Mouse (Mus musculus) midbrain, postnatal 0 days (tissue): ENCODE data around the gene Hus1. TPM values are rescaled to one million over a fixed set of nuclear protein-coding genes. Genes with fewer than 3 reads are reported as not detected.
A peak's percentile ranks its signal among the peaks of the same experiment; 100 is the strongest.

Experiments used
- ATAC-seq: fragments of 200-750 bp; cut with Nextera tagmentation; 2 replicates; pipeline ENCODE4 v1.8.0; 2017; ENCODE audit warnings: moderate number of reproducible peaks, mild to moderate bottlenecking, moderate TSS enrichment, moderate library complexity; ENCODE audit not compliant: low FRiP score
- DNase-seq: peaks from one replicate; pipeline ENCODE4 v3.0.0-alpha.2; 2015; ENCODE audit warnings: low spot score
- H3K27ac ChIP-seq: fragments of 300-500 bp; sonication (generic); 2 replicates; pipeline ENCODE4 v1.5.1; 2014; ENCODE audit warnings: low read depth, mild to moderate bottlenecking, low read length, mixed read lengths
- H3K27me3 ChIP-seq: fragments of 300-500 bp; sonication (generic); 2 replicates; pipeline ENCODE4 v1.6.1; 2014; ENCODE audit warnings: low read length, control low read depth, mixed read lengths; ENCODE audit not compliant: insufficient read depth
- H3K36me3 ChIP-seq: fragments of 300-500 bp; sonication (generic); 2 replicates; pipeline ENCODE4 v1.6.1; 2014; ENCODE audit warnings: low read length, control low read depth, mixed read lengths; ENCODE audit not compliant: insufficient read depth
- H3K4me1 ChIP-seq: fragments of 300-500 bp; sonication (generic); 2 replicates; pipeline ENCODE4 v1.6.1; 2014; ENCODE audit warnings: mild to moderate bottlenecking, control low read depth, antibody characterized with exemption, low read length, mixed read lengths; ENCODE audit not compliant: insufficient read depth
- H3K4me2 ChIP-seq: fragments of 300-500 bp; sonication (generic); 2 replicates; pipeline ENCODE4 v1.6.1; 2014; ENCODE audit warnings: low read depth, mild to moderate bottlenecking, low read length, mixed read lengths; ENCODE audit not compliant: poor library complexity, severe bottlenecking
- H3K4me3 ChIP-seq: fragments of 300-500 bp; sonication (generic); 2 replicates; pipeline ENCODE4 v1.5.1; 2014; ENCODE audit warnings: low read depth, mild to moderate bottlenecking, low read length, moderate library complexity
- H3K9ac ChIP-seq: fragments of 300-500 bp; sonication (generic); replicated peaks from 2 replicates; pipeline ENCODE4 v1.6.1; 2014; ENCODE audit warnings: mild to moderate bottlenecking, low read length, moderate library complexity, mixed read lengths; ENCODE audit not compliant: poor library complexity, severe bottlenecking
- H3K9me3 ChIP-seq: fragments of 300-500 bp; sonication (generic); 2 replicates; pipeline ENCODE4 v1.6.1; 2016; ENCODE audit warnings: low read length, control low read depth
- CTCF ChIP-seq: IDR thresholded peaks from 2 replicates; pipeline ENCODE4 v1.5.1; 2016; ENCODE audit warnings: antibody characterized with exemption, mild to moderate bottlenecking
- WGBS: fragments of 180-500 bp; shearing (Covaris S2); extraction: QIAGEN DNeasy Blood & Tissue Kit; methylation state at CpG from one replicate; pipeline ENCODE4 v1.1.7; 2014; 5-methylcytosine and 5-hydroxymethylcytosine counted together
- polyA plus RNA-seq: library from polyadenylated mRNA; unstranded; fragments of >200 nt; fragmentation: Nextera tagmentation; extraction: Ambion mirVana; gene quantifications from 2 replicates; pipeline ENCODE4 v1.2.1, GENCODE M21; 2015
- total RNA-seq: library from RNA; depleted of rRNA; stranded (reverse); fragments of >200 nt; gene quantifications from 2 replicates; pipeline ENCODE4 v1.2.3, GENCODE M21; 2014; rRNA removed

Gene Hus1
- total RNA-seq (17.0 and 18.9 TPM in 2 replicates), polyA plus RNA-seq (7.2 and 8.7 TPM in 2 replicates)

DNA sequence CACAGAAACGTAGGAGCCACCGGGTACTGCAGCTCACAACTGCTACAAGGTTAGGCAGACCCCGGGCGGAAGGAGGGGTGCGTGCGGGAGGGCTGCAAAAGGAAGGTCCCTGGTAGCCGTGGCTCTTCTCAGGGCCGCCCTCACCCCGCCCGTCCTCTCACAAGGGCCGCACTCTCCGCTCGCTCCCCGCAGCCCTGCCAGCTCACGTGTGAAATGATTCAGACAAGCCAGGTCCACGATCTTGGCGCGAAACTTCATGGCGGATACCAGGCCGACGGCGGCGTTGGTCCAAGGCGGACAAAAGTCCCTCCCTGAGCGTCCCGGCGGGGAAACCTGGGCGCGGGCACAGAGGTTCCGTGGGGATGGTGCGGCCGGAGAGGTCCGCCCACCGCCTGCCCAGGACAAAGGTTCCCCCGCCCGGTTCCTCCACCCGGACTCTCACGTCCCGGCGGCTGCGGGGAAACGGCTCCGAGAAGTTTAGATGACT, at the start of gene Hus1:
TSS of gene Hus1 (minus strand) at position 339 of the 487 bp plus-strand sequence.
- no peaks in the 10 kb centered on the region for H3K9me3 ChIP-seq
- H3K4me1 ChIP-seq = peaks cover 3% of the 10 kb centered on the region; the same call in 1 of the 2 replicates
- H3K36me3 ChIP-seq = no peaks in the 10 kb centered on the region
- peak within 1 kb of the TSS; percentile 73 for H3K9ac ChIP-seq
- ATAC-seq (peak; percentile 93), DNase-seq (peak; percentile 85)
- peak within 1 kb of the TSS; percentile 73 for H3K4me3 ChIP-seq
- no peak for TF ChIP-seq CTCF
- under 1% methylated on average over 43 of the region's 43 CpGs for WGBS
- H3K4me2 ChIP-seq = peak within 1 kb of the TSS; percentile 77
- no peaks in the 10 kb centered on the region for H3K27me3 ChIP-seq
- H3K27ac ChIP-seq = peak within 1 kb of the TSS; percentile 74

DNA sequence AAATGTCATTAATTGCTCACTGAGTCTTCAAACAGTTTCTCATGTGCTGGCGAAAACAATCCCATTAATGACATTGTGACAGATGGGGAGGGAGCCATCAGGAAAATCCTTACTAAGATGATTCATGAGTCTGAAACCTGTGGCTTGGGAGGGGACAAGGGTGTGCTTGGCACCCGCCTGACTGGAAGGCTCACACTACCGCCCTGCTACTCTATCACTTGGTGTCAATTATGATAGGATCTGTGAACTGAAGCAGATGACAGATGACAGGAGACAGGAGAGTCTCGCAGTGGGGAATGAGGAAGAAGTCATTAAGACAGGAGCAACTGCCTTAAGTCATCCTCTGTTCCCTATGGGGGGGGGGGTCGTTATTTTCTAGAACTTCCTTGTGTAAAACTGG, 49.5 kb upstream of the Hus1 start:
- no peaks in the 10 kb centered on the region for H3K4me1 ChIP-seq
- no peaks in the 10 kb centered on the region for H3K9me3 ChIP-seq
- no peak overlapping the region for H3K4me2 ChIP-seq
- H3K36me3 ChIP-seq = no peaks in the 10 kb centered on the region
- no peak for TF ChIP-seq CTCF
- no peaks in the 10 kb centered on the region for H3K27me3 ChIP-seq
- H3K9ac ChIP-seq = no peak overlapping the region
- H3K4me3 ChIP-seq = no peak overlapping the region
- no peak overlapping the region for H3K27ac ChIP-seq
- DNase-seq = no peak
- WGBS = 59% methylated on average over 5 of the region's 5 CpGs
- ATAC-seq = no peak

DNA sequence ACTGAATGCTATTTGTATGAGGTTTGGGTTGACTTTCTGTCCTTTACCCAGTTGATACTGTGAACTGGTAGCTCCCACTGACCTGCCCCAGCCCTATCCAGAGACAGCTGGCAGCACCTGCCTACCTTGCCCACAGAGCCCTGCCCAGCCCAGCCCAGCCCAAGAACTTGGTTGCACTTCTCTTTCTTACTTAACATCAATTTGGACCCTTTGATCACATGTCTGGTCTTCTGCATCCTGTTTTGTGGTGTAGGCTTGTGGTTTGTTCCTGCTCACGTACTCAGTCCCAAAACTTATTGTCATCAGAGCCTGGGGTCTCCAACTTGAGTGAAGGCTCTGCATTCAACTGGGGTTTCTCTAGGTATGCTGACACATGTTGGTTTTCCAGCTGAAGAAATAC, 49.0 kb upstream of the Hus1 start:
- WGBS = 95% methylated on average over 1 of the region's 1 CpGs
- TF ChIP-seq CTCF = no peak
- no peaks in the 10 kb centered on the region for H3K27me3 ChIP-seq
- H3K27ac ChIP-seq = no peak overlapping the region
- no peaks in the 10 kb centered on the region for H3K9me3 ChIP-seq
- H3K9ac ChIP-seq = no peak overlapping the region
- no peak overlapping the region for H3K4me3 ChIP-seq
- H3K4me2 ChIP-seq = no peak overlapping the region
- ATAC-seq (no peak), DNase-seq (no peak)
- H3K4me1 ChIP-seq = no peaks in the 10 kb centered on the region
- H3K36me3 ChIP-seq = no peaks in the 10 kb centered on the region

DNA sequence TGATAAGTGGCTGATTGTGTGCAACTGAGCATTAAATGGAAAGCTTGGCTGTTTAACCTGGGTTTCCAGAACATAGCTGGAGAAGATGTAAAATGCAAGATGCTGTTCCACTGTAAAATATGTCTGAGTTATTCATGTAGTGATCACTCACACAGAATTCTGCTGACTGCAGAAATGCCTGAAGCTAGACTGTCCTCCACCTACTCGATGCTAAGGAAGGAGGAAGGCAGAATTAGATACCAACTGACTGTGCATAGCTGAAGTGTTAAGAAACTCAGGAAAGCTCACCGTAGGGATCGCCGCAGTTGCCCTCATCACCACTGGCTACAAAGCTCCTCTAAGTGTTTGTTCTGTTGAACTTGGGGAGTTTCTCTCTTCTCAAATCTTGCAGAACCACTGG, 46.7 kb upstream of the Hus1 start:
- no peaks in the 10 kb centered on the region for H3K27me3 ChIP-seq
- no peaks in the 10 kb centered on the region for H3K4me1 ChIP-seq
- no peak overlapping the region for H3K27ac ChIP-seq
- WGBS = 96% methylated on average over 4 of the region's 4 CpGs
- no peak overlapping the region for H3K4me2 ChIP-seq
- no peak overlapping the region for H3K4me3 ChIP-seq
- H3K9me3 ChIP-seq = no peaks in the 10 kb centered on the region
- TF ChIP-seq CTCF = no peak
- H3K36me3 ChIP-seq = no peaks in the 10 kb centered on the region
- H3K9ac ChIP-seq = no peak overlapping the region
- DNase-seq (no peak), ATAC-seq (no peak)

DNA sequence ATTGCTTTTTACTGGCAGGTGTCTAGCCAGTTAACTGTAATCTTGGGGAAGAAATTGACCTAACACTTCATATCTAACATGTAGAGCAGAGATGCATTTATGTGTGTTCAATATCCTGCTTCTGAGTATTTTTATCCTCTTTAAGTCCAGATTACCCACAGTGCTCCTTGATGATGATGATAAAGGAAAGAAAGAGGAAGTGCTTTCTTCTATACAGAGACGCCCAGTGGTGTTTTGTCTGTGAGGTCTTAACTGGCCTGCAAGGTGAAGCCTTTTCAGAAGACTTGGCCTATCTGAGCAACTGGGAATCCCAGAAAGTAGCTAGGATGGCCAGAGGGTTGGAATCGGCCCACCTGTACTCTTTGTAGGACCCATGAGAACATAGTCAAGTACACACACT, 45.9 kb upstream of the Hus1 start:
- Histone ChIP-seq H3K4me2 (no peak overlapping the region), H3K9me3 (no peaks in the 10 kb centered on the region), H3K9ac (no peak overlapping the region), H3K4me1 (no peaks in the 10 kb centered on the region), H3K36me3 (no peaks in the 10 kb centered on the region), H3K27ac (no peak overlapping the region), H3K4me3 (no peak overlapping the region), H3K27me3 (no peaks in the 10 kb centered on the region; the same call in 1 of the 2 replicates)
- 87% methylated on average over 2 of the region's 2 CpGs for WGBS
- DNase-seq (no peak), ATAC-seq (no peak)
- no peak for TF ChIP-seq CTCF

DNA sequence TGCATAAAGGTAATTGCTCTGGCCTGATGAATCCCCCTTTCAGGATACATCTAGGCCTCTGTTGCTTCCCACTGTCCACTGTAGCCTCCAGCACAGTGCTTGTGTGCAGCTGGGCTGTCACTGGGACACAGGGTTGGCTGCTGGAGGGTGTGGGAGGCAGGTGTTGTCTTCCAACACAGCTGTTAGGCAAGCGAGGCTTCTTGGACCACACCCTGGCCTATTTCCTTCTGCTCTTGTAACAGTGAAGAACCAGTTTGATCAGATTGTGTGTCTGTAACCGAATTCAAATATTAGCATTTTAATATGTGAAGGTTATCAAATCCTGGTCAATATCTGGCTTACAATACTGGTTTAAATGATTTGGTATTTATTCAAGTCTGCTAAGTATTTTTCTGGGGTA, 40.9 kb upstream of the Hus1 start:
- no peak for ATAC-seq
- Histone ChIP-seq H3K27ac (no peak overlapping the region), H3K36me3 (no peaks in the 10 kb centered on the region), H3K27me3 (peaks cover 9% of the 10 kb centered on the region; the same call in 1 of the 2 replicates), H3K9me3 (no peaks in the 10 kb centered on the region), H3K4me3 (no peak overlapping the region), H3K9ac (no peak overlapping the region), H3K4me1 (peaks cover 3% of the 10 kb centered on the region; the same call in 1 of the 2 replicates), H3K4me2 (no peak overlapping the region)
- WGBS = 83% methylated on average over 2 of the region's 2 CpGs
- no peak for TF ChIP-seq CTCF
- DNase-seq = no peak
